Mouse (Mus musculus) spleen, postnatal 36 days (tissue): ENCODE measurements around the gene Sipa1l2.

ENCODE experiments used
- DNase-seq, 2 experiments: peaks; one replicate each; pipeline ENCODE4 v3.0.0; 2022; ENCODE audit warnings: low spot score in 2 of 2, mixed read lengths in 1 of 2

Sipa1l2 gene

GRCm38 (mm10) chr8:125513935-125514334, 55.7 kb downstream of the Sipa1l2 start:
- no peak for DNase-seq

- DNase-seq: no peak
These were observed 56.3 kb downstream of the Sipa1l2 start for GRCm38 (mm10) chr8:125513242-125513866.

GRCm38 (mm10) chr8:125512561-125512960, 57.0 kb downstream of the Sipa1l2 start:
- DNase-seq: no peak

GRCm38 (mm10) chr8:125510861-125511668, 58.5 kb downstream of the Sipa1l2 start:
- DNase-seq: no peak

GRCm38 (mm10) chr8:125509776-125510175, 59.8 kb downstream of the Sipa1l2 start:
- no peak for DNase-seq

GRCm38 (mm10) chr8:125509175-125509574, 60.4 kb downstream of the Sipa1l2 start:
- no peak for DNase-seq

- DNase-seq: no peak
These were observed 62.3 kb downstream of the Sipa1l2 start for GRCm38 (mm10) chr8:125507291-125507690.

- no peak for DNase-seq
These were observed 64.9 kb downstream of the Sipa1l2 start for GRCm38 (mm10) chr8:125504605-125505257.

GRCm38 (mm10) chr8:125503808-125504207, 65.8 kb downstream of the Sipa1l2 start:
- DNase-seq: no peak

GRCm38 (mm10) chr8:125502828-125503227, 66.8 kb downstream of the Sipa1l2 start:
- DNase-seq: no peak

- no peak for DNase-seq
These were observed 69.6 kb downstream of the Sipa1l2 start for GRCm38 (mm10) chr8:125500005-125500404.

- no peak for DNase-seq
These were observed 71.1 kb downstream of the Sipa1l2 start for GRCm38 (mm10) chr8:125498508-125498907.

- DNase-seq: no peak
These were observed 74.1 kb downstream of the Sipa1l2 start for GRCm38 (mm10) chr8:125495545-125495944.

GRCm38 (mm10) chr8:125493254-125493815, 76.3 kb downstream of the Sipa1l2 start:
- no peak for DNase-seq

GRCm38 (mm10) chr8:125492416-125492815, 77.2 kb downstream of the Sipa1l2 start:
- no peak for DNase-seq

- DNase-seq: no peak
These were observed 80.9 kb downstream of the Sipa1l2 start for GRCm38 (mm10) chr8:125488747-125489146.

- DNase-seq: no peak
These were observed 83.9 kb downstream of the Sipa1l2 start for GRCm38 (mm10) chr8:125485715-125486114.

- no peak for DNase-seq
These were observed 84.9 kb downstream of the Sipa1l2 start for GRCm38 (mm10) chr8:125484530-125485196.

- no peak for DNase-seq
These were observed 87.0 kb downstream of the Sipa1l2 start for GRCm38 (mm10) chr8:125482491-125483096.

GRCm38 (mm10) chr8:125474876-125475275, 94.7 kb downstream of the Sipa1l2 start:
- DNase-seq: no peak

GRCm38 (mm10) chr8:125471374-125471773, 98.2 kb downstream of the Sipa1l2 start:
- no peak for DNase-seq
